Mouse (Mus musculus) hindbrain, embryonic 16.5 days (tissue): ENCODE measurements around the gene Adam12. TPM values are rescaled to one million over a fixed set of nuclear protein-coding genes. Genes with fewer than 3 reads are reported as not detected.

Experiments used
- ATAC-seq: fragments of 200-750 bp; cut with Nextera tagmentation; 2 replicates; pipeline ENCODE4 v1.8.0; 2017; ENCODE audit warnings: moderate TSS enrichment, moderate library complexity
- H3K27ac ChIP-seq: fragments of 300-500 bp; sonication (generic); 2 replicates; pipeline ENCODE4 v1.5.1; 2014; ENCODE audit warnings: low read depth, mild to moderate bottlenecking, control low read depth, low read length, moderate library complexity
- H3K27me3 ChIP-seq: fragments of 300-500 bp; sonication (generic); replicated peaks from 2 replicates; pipeline ENCODE4 v1.6.1; 2014; ENCODE audit warnings: low read length; ENCODE audit not compliant: control insufficient read depth, insufficient read depth
- H3K36me3 ChIP-seq: fragments of 300-500 bp; sonication (generic); 2 replicates; pipeline ENCODE4 v1.6.1; 2014; ENCODE audit warnings: mild to moderate bottlenecking, low read length, moderate library complexity, mixed read lengths; ENCODE audit not compliant: control insufficient read depth, insufficient read depth
- H3K4me1 ChIP-seq: fragments of 300-500 bp; sonication (generic); 2 replicates; pipeline ENCODE4 v1.6.1; 2014; ENCODE audit warnings: low read depth, low read length; ENCODE audit not compliant: control insufficient read depth, insufficient read depth
- H3K4me2 ChIP-seq: fragments of 300-500 bp; sonication (generic); 2 replicates; pipeline ENCODE4 v1.6.1; 2014; ENCODE audit warnings: mild to moderate bottlenecking, low read length, control low read depth, moderate library complexity
- H3K4me3 ChIP-seq: fragments of 300-500 bp; sonication (generic); 2 replicates; pipeline ENCODE4 v1.5.1; 2014; ENCODE audit warnings: mild to moderate bottlenecking, low read length, control low read depth, moderate library complexity
- H3K9ac ChIP-seq: fragments of 300-500 bp; sonication (generic); 2 replicates; pipeline ENCODE4 v1.6.1; 2014; ENCODE audit warnings: low read depth, mild to moderate bottlenecking, control low read depth, low read length, moderate library complexity
- H3K9me3 ChIP-seq: fragments of 300-500 bp; sonication (generic); 2 replicates; pipeline ENCODE4 v1.6.1; 2014; ENCODE audit warnings: mild to moderate bottlenecking, low read length, moderate library complexity; ENCODE audit not compliant: control insufficient read depth
- WGBS: fragments of 180-500 bp; shearing (Covaris S2); extraction: QIAGEN DNeasy Blood & Tissue Kit; methylation state at CpG from one replicate; pipeline ENCODE4 v1.1.7; 2014; 5-methylcytosine and 5-hydroxymethylcytosine counted together
- polyA plus RNA-seq: library from polyadenylated mRNA; unstranded; fragments of >200 nt; fragmentation: Nextera tagmentation; extraction: Ambion mirVana; gene quantifications from 2 replicates; pipeline ENCODE4 v1.2.1, GENCODE M21; 2015

The Adam12 gene
- polyA plus RNA-seq, 1 experiment from 2014 or later: 3.3 TPM

DNA sequence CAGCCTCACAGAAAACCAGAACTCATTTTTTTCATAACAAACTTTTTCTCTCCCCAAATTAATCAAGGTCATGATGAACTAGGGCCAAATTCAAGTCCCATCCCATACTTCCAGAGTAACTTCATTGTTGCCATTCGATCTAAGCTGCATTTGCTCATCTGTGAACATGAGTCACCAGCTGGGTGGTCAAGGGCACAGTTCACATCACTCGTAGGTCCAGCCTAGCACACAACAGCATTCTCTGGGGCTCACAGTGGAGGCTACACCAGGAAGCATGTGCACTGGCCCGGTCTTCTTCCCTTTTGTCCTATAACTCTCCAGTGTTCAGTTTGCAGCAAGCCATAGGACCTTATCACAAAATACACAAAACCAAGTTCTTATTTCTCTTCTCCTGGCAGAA is 84.4 kb downstream of the Adam12 start:
- Histone ChIP-seq H3K9ac (no peak overlapping the region), H3K4me2 (no peak overlapping the region), H3K9me3 (no peaks in the 10 kb centered on the region), H3K27me3 (no peaks in the 10 kb centered on the region), H3K36me3 (no peaks in the 10 kb centered on the region), H3K4me1 (no peaks in the 10 kb centered on the region), H3K27ac (no peak overlapping the region), H3K4me3 (no peak overlapping the region)
- no peak for ATAC-seq
- WGBS: 90% methylated on average over 3 of the region's 3 CpGs

DNA sequence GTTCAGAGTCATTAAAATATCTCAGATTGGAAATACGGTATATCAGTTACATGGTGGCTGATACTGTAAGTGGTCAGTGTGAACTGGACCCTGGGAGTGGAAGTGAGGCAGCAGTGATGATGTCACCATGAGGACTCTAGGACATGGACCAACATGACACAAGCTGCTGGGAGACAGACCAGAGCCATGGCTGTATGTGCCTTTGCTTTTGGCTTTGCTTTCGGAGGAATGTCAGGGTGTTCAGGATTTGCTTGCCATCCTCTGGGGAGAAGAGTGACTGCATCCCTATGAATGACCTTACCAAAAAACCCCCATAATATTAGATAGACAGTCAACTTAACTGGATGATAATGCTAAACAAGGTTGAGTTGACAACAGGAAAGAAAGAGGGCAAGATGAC is 85.1 kb downstream of the Adam12 start:
- H3K27me3 ChIP-seq: no peaks in the 10 kb centered on the region
- ATAC-seq: no peak
- H3K27ac ChIP-seq: no peak overlapping the region
- H3K4me2 ChIP-seq: no peak overlapping the region
- H3K9ac ChIP-seq: no peak overlapping the region
- H3K4me3 ChIP-seq: no peak overlapping the region
- 96% methylated on average over 2 of the region's 2 CpGs for WGBS
- H3K4me1 ChIP-seq: no peaks in the 10 kb centered on the region
- no peaks in the 10 kb centered on the region for H3K36me3 ChIP-seq
- H3K9me3 ChIP-seq: no peaks in the 10 kb centered on the region

- ATAC-seq: no peak
- H3K9me3 ChIP-seq: no peaks in the 10 kb centered on the region
- no peaks in the 10 kb centered on the region; the same call in 1 of the 2 replicates for H3K4me1 ChIP-seq
- H3K4me2 ChIP-seq: no peak overlapping the region
- H3K36me3 ChIP-seq: no peaks in the 10 kb centered on the region
- no peak overlapping the region for H3K4me3 ChIP-seq
- H3K9ac ChIP-seq: no peak overlapping the region
- H3K27ac ChIP-seq: no peak overlapping the region
- H3K27me3 ChIP-seq: no peaks in the 10 kb centered on the region
- WGBS: 80% methylated on average over 9 of the region's 9 CpGs
Measured at GRCm38 (mm10) chr7:134144111-134144510, 87.8 kb downstream of the Adam12 start.

GRCm38 (mm10) chr7:134139291-134139949 is 92.5 kb downstream of the Adam12 start:
- no peak overlapping the region for H3K9ac ChIP-seq
- no peak overlapping the region for H3K4me2 ChIP-seq
- ATAC-seq: no peak
- no peaks in the 10 kb centered on the region for H3K9me3 ChIP-seq
- H3K27me3 ChIP-seq: no peaks in the 10 kb centered on the region
- no peak overlapping the region for H3K4me3 ChIP-seq
- no peak overlapping the region for H3K27ac ChIP-seq
- no peaks in the 10 kb centered on the region for H3K36me3 ChIP-seq
- H3K4me1 ChIP-seq: no peaks in the 10 kb centered on the region; the same call in 1 of the 2 replicates
- WGBS: 48% methylated on average over 4 of the region's 4 CpGs

DNA sequence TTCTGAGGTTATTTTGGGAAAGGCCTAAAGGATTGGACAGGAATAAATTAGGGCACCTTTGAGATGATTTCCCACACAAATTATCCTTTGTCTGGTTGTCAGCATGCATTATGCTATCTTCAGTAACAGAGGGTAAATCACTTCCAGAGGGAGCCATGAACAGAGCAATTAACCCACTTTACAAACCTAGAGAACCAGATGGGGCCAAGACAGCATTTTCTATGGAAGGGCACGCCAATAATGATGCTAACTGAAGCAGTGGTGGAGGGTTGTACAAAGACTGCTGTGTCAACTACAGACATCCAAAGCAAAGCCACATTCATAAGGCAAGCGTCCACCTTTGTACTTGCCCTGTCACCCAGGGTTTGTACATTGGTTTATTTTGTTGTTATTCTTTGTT is 99.6 kb downstream of the Adam12 start:
- Histone ChIP-seq H3K4me2 (no peak overlapping the region), H3K4me1 (no peaks in the 10 kb centered on the region; the same call in 1 of the 2 replicates), H3K9me3 (no peaks in the 10 kb centered on the region), H3K9ac (no peak overlapping the region), H3K27me3 (no peaks in the 10 kb centered on the region), H3K36me3 (no peaks in the 10 kb centered on the region), H3K27ac (no peak overlapping the region), H3K4me3 (no peak overlapping the region)
- 32% methylated on average over 2 of the region's 2 CpGs for WGBS
- ATAC-seq: no peak

DNA sequence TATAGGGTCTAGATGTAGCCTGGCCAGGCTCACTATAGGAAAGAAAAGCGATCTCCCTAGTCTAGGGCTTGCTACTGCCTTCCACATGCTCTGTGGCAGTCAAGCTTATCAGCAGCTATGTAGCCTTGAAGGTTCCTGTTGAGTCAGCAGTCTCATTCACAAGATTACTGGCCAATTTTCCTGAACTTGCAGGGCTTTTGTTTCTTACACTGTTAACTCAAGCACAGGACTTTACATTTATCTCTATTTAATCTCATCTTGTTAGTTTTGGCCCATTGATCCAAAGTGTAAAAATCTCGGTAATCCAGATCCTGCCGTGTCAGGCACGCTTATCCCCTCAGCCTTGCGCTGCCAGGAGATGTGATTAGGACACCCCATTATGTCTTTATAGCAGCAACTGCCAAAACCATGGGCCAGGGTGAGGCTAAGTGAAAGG is 103.8 kb downstream of the Adam12 start:
- Histone ChIP-seq H3K27me3 (no peaks in the 10 kb centered on the region), H3K4me3 (no peak overlapping the region), H3K36me3 (no peaks in the 10 kb centered on the region), H3K27ac (no peak overlapping the region), H3K9ac (no peak overlapping the region), H3K4me1 (no peaks in the 10 kb centered on the region; the same call in 1 of the 2 replicates), H3K9me3 (no peaks in the 10 kb centered on the region), H3K4me2 (no peak overlapping the region)
- WGBS: 65% methylated on average over 5 of the region's 5 CpGs
- ATAC-seq: no peak

GRCm38 (mm10) chr7:134121397-134121796 is 110.5 kb downstream of the Adam12 start:
- Histone ChIP-seq H3K9me3 (no peaks in the 10 kb centered on the region), H3K27me3 (no peaks in the 10 kb centered on the region), H3K36me3 (no peaks in the 10 kb centered on the region), H3K4me1 (no peaks in the 10 kb centered on the region), H3K4me2 (no peak overlapping the region), H3K4me3 (no peak overlapping the region), H3K9ac (no peak overlapping the region), H3K27ac (no peak overlapping the region)
- 23% methylated on average over 2 of the region's 2 CpGs for WGBS
- no peak for ATAC-seq

- no peak for ATAC-seq
- Histone ChIP-seq H3K36me3 (no peaks in the 10 kb centered on the region), H3K4me1 (no peaks in the 10 kb centered on the region), H3K9ac (no peak overlapping the region), H3K27ac (no peak overlapping the region), H3K9me3 (no peaks in the 10 kb centered on the region), H3K27me3 (no peaks in the 10 kb centered on the region), H3K4me2 (no peak overlapping the region), H3K4me3 (no peak overlapping the region)
- 77% methylated on average over 8 of the region's 8 CpGs for WGBS
Measured at GRCm38 (mm10) chr7:134115438-134115837, 116.5 kb downstream of the Adam12 start.

- Histone ChIP-seq H3K27ac (no peak overlapping the region), H3K4me2 (no peak overlapping the region), H3K9ac (no peak overlapping the region), H3K36me3 (no peaks in the 10 kb centered on the region), H3K27me3 (no peaks in the 10 kb centered on the region), H3K9me3 (no peaks in the 10 kb centered on the region), H3K4me1 (no peaks in the 10 kb centered on the region), H3K4me3 (no peak overlapping the region)
- ATAC-seq: no peak
- WGBS: 65% methylated on average over 9 of the region's 9 CpGs
Measured at GRCm38 (mm10) chr7:134114311-134115188, 117.4 kb downstream of the Adam12 start.
